Mouse (Mus musculus) neural tube, embryonic 12.5 days (tissue): ENCODE measurements at regions not wholly inside any gene's neighbourhood (a gene's known extent, or its start where the extent isn't known, plus 50 kb on each side); places are given as distances from the start of the nearest gene placed in this dataset.
A peak's percentile ranks its signal among the peaks of the same experiment; 100 is the strongest.

Experiments used
- ATAC-seq: fragments of 200-750 bp; cut with Nextera tagmentation; 2 replicates; pipeline ENCODE4 v1.8.0; 2017; ENCODE audit warnings: low read depth, mild to moderate bottlenecking, moderate TSS enrichment, moderate library complexity; ENCODE audit not compliant: low FRiP score
- H3K27ac ChIP-seq: fragments of 300-500 bp; sonication (generic); 2 replicates; pipeline ENCODE4 v1.5.1; 2016
- H3K27me3 ChIP-seq: fragments of 300-500 bp; sonication (generic); replicated peaks from 2 replicates; pipeline ENCODE4 v1.6.1; 2016; ENCODE audit warnings: mild to moderate bottlenecking
- H3K36me3 ChIP-seq: fragments of 300-500 bp; sonication (generic); 2 replicates; pipeline ENCODE4 v1.6.1; 2016; ENCODE audit warnings: mild to moderate bottlenecking
- H3K4me1 ChIP-seq: fragments of 300-500 bp; sonication (generic); 2 replicates; pipeline ENCODE4 v1.6.1; 2016
- H3K4me2 ChIP-seq: fragments of 300-500 bp; sonication (generic); replicated peaks from 2 replicates; pipeline ENCODE4 v1.6.1; 2016; ENCODE audit warnings: mild to moderate bottlenecking
- H3K4me3 ChIP-seq: fragments of 300-500 bp; sonication (generic); 2 replicates; pipeline ENCODE4 v1.5.1; 2016
- H3K9ac ChIP-seq: fragments of 300-500 bp; sonication (generic); 2 replicates; pipeline ENCODE4 v1.6.1; 2016; ENCODE audit warnings: mild to moderate bottlenecking
- H3K9me3 ChIP-seq: fragments of 300-500 bp; sonication (generic); 2 replicates; pipeline ENCODE4 v1.6.1; 2016; ENCODE audit warnings: mild to moderate bottlenecking
- WGBS: fragments of 180-500 bp; shearing (Covaris S2); methylation state at CpG from one replicate; pipeline ENCODE4 v1.1.7; 2016; 5-methylcytosine and 5-hydroxymethylcytosine counted together

DNA sequence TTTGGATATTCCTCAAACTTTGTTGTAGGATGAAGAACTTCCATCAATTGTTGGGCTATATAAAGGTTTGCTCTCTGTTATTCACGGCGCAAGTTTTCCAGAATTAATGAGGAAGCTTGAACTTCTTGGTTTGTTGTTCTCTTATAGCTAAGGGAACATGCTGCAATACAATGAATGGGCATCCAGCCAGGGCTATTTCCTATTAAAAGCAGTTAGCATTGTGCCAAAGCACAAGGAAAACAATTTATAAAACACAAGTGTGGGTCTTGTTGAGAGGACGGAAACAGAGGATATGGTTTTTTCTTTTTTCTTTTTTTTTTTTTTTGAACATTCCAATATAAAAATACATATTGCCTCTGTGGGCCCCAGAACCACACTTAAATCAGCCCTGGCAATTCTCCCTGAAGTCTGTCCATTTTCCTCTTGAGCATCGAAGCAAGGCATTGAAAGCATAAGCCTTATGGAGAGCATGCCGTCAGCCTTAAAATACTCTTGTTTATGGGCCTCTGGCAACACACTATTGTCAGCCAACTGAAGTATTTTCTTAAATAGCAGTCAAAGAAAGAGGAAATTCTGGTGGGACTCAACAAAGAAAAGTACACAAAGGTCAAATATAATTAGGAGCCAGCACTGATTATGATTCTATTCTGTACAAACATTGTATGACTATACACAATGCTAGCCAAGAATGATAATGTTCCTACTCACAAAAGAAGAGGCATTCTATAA, 158.6 kb downstream of the Fam198b start:
- Histone ChIP-seq H3K9ac (no peak overlapping the region), H3K4me2 (no peak overlapping the region), H3K4me1 (no peaks in the 10 kb centered on the region), H3K36me3 (no peaks in the 10 kb centered on the region), H3K4me3 (no peak overlapping the region), H3K27ac (no peak overlapping the region), H3K27me3 (no peaks in the 10 kb centered on the region), H3K9me3 (no peaks in the 10 kb centered on the region)
- WGBS: 89% methylated on average over 5 of the region's 5 CpGs
- ATAC-seq: no peak

DNA sequence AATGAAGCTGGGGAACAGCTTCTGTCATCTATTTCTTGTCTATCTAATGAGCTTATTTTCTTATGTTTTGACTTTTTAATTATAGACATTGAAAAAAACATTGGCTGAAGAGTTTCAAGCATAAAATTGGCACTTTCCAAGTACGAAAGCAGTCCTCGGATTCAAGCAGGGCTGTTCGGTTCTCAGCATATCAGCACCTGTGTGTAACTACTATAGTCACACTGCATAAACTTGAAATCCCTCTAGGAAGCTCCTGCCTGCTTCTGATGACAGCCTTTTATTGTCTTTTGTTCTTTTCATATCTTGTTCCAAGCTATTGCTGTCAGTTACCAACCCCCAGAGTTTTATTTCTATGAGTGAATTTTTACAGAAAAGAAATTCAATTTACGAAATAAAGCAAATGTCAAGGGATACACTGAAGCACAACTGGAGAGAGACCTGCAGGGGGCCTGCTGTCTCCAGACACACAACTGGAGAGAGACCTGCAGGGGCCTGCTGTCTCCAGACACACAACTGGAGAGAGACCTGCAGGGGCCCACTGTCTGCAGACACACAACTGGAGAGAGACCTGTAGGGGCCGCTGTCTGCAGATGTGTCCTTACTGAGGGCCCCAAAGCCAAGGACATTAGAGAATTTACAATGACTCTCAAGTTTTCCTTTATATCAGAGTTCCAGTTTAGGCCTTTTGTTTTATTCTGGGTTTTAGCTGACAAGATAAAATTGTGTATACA, 165.3 kb downstream of the Fam198b start:
- H3K27ac ChIP-seq: no peak overlapping the region
- H3K27me3 ChIP-seq: no peaks in the 10 kb centered on the region
- H3K9me3 ChIP-seq: no peaks in the 10 kb centered on the region
- no peak for ATAC-seq
- no peaks in the 10 kb centered on the region for H3K36me3 ChIP-seq
- H3K4me1 ChIP-seq: no peaks in the 10 kb centered on the region
- H3K9ac ChIP-seq: no peak overlapping the region
- 83% methylated on average over 5 of the region's 5 CpGs for WGBS
- no peak overlapping the region for H3K4me3 ChIP-seq
- no peak overlapping the region for H3K4me2 ChIP-seq

DNA sequence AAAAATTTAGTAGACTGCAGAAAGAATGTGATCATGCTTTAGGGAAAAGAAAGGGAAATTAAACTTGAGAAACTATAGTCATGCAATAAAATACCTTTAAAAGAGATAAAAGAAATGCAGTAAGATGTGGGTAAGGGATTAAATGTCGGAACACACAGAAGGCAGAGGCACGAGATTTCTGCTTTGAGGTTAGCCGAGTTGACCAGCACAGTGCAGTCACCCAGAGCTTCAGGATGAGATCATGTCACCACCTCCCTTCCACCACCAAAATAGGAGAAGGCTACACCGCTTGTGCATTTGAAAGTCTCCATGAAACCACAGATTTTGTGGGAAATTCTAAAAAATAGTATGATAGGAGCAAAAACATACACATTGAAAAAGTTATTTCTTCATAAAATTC, 166.6 kb downstream of the Fam198b start:
- WGBS: 90% methylated on average over 4 of the region's 4 CpGs
- H3K27me3 ChIP-seq: no peaks in the 10 kb centered on the region

DNA sequence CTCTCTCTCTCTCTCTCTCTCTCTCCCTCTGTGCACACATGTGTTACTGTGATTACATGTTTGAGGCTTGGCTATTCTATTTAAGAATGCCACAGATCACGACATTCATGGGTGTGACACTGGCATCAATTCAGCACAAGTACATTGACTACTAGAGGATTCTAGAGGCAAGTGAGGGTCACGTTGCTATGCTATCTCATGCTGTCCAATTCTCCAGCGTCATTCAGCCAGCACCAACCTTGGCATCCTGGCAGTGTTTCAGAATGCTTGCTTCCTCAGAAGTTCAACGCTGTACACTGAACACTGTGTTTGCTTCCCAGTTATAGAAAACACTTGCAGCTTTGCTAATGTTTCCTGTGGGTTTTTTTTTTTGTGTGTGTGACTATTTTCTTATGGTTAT, 167.6 kb downstream of the Fam198b start:
- no peak overlapping the region for H3K4me3 ChIP-seq
- H3K9me3 ChIP-seq: no peaks in the 10 kb centered on the region
- ATAC-seq: no peak
- no peak overlapping the region for H3K4me2 ChIP-seq
- H3K27me3 ChIP-seq: no peaks in the 10 kb centered on the region
- no peak overlapping the region for H3K27ac ChIP-seq
- WGBS: 82% methylated on average over 4 of the region's 4 CpGs
- no peaks in the 10 kb centered on the region for H3K4me1 ChIP-seq
- no peak overlapping the region for H3K9ac ChIP-seq
- no peaks in the 10 kb centered on the region for H3K36me3 ChIP-seq

More for the DNA sequence above, 166.6 kb downstream of the Fam198b start:
- Histone ChIP-seq H3K36me3 (no peaks in the 10 kb centered on the region), H3K9me3 (no peaks in the 10 kb centered on the region), H3K27ac (no peak overlapping the region), H3K9ac (no peak overlapping the region), H3K4me1 (no peaks in the 10 kb centered on the region), H3K4me2 (no peak overlapping the region), H3K4me3 (no peak overlapping the region)
- ATAC-seq: no peak

DNA sequence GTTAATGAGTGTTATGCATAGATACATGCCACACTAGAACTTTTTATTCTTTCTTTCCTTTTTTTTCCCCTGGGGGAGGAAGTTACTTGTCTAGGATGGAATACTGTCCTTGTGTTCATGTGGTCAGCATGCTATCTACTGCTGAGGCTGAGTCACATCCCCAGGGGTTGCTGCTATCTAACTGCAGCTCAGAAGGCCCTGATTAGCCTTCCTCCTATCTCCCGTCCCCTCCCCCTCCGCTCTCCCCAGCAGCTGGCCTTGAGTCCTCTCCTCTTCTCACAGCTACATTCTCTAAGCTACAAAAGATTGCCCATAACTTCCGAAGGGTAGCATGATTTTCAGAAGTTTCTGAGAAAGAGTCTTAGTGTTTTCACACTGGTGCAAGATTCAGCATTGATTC, 168.5 kb downstream of the Fam198b start:
- 63% methylated on average over 3 of the region's 3 CpGs for WGBS
- H3K9ac ChIP-seq: no peak overlapping the region
- no peaks in the 10 kb centered on the region for H3K36me3 ChIP-seq
- no peaks in the 10 kb centered on the region for H3K9me3 ChIP-seq
- H3K4me3 ChIP-seq: no peak overlapping the region
- no peak for ATAC-seq
- no peak overlapping the region for H3K4me2 ChIP-seq
- no peaks in the 10 kb centered on the region for H3K27me3 ChIP-seq
- no peak overlapping the region for H3K27ac ChIP-seq
- no peaks in the 10 kb centered on the region for H3K4me1 ChIP-seq

DNA sequence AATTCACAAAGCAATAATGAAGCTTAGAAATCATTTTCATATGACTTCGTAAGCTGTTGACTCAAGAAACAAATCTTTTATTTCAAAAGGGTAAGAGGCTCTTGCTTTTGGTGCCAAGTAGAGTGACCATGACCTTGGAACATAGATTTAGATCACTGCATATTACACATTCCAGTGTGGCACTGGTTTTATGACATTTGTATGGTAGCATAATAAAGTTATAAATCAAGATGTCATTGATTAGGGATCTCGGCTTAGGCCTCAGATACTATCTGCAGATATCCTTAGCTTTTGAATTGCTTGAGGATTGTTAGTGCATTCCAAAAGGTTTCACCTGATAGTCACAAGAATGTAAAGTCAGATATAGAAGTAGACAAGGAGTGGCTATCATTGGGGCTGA, 169.1 kb downstream of the Fam198b start:
- Histone ChIP-seq H3K4me2 (no peak overlapping the region), H3K4me3 (no peak overlapping the region), H3K9me3 (no peaks in the 10 kb centered on the region), H3K4me1 (no peaks in the 10 kb centered on the region), H3K27me3 (no peaks in the 10 kb centered on the region), H3K36me3 (no peaks in the 10 kb centered on the region), H3K9ac (no peak overlapping the region), H3K27ac (no peak overlapping the region)
- no peak for ATAC-seq
- WGBS: 80% methylated on average over 2 of the region's 2 CpGs

DNA sequence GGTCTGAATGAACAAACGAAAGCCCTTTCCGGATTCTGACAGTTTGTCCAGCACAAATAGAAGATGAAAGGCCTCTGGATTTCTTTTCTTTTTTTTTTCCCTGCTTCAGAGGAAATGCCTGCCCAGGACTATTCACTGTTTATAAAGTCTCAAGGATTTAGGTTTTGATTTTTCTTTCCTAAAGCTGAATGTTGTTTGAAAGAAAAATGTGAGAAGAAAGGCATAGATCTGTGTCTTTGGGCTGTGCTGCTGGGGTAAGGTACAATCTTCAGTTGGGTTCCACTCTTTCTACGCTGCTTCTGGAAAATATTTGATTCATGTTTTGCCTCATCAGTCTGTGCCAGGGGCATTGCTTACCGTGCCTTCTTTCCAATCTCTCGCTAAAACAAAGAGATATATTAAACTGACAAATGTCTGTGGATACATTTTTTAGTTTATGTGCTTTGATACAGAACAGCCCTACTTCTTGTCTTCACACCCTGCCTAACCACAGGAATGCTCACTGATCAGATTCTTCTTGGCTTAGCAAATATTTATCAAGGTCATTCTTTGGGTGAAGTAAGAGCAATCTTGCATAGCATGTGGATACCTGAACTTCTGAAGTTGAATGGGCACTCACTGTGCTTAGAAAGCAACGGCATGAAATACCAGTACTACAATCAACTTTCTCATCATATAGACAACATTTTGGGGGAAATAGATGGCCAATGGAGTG, 172.5 kb downstream of the Fam198b start:
- no peak for ATAC-seq

DNA sequence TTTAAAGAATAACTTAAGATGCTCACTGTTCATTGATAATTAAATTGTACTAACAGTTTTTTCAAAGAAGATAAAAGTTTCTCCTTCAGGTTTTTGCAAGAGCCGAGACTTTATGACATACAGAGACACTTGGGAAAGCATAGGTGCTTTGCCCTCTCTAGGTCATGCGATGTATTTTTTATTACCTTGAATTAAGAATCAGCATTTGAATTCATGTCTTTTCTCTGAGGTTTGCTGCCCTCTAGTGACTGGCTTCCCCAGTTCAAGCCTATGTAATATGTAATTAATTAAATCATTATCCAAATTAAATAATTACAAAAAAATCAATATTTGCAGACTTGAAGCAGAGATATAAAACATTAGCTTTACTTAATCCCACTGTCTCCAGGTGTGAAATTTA, 174.4 kb downstream of the Fam198b start:
- H3K27me3 ChIP-seq: no peaks in the 10 kb centered on the region
- H3K4me3 ChIP-seq: no peak overlapping the region
- no peak overlapping the region for H3K27ac ChIP-seq
- no peaks in the 10 kb centered on the region for H3K4me1 ChIP-seq
- H3K9me3 ChIP-seq: no peaks in the 10 kb centered on the region
- 37% methylated on average over 2 of the region's 2 CpGs for WGBS
- no peak; the same call in 1 of the 2 replicates for ATAC-seq
- no peak overlapping the region for H3K4me2 ChIP-seq
- H3K9ac ChIP-seq: no peak overlapping the region
- H3K36me3 ChIP-seq: no peaks in the 10 kb centered on the region

More for the DNA sequence above, 172.5 kb downstream of the Fam198b start:
- Histone ChIP-seq H3K9me3 (no peaks in the 10 kb centered on the region), H3K4me3 (no peak overlapping the region), H3K27ac (no peak overlapping the region), H3K9ac (no peak overlapping the region), H3K36me3 (no peaks in the 10 kb centered on the region), H3K4me2 (no peak overlapping the region), H3K4me1 (no peaks in the 10 kb centered on the region), H3K27me3 (no peaks in the 10 kb centered on the region)
- WGBS: 81% methylated on average over 6 of the region's 6 CpGs

DNA sequence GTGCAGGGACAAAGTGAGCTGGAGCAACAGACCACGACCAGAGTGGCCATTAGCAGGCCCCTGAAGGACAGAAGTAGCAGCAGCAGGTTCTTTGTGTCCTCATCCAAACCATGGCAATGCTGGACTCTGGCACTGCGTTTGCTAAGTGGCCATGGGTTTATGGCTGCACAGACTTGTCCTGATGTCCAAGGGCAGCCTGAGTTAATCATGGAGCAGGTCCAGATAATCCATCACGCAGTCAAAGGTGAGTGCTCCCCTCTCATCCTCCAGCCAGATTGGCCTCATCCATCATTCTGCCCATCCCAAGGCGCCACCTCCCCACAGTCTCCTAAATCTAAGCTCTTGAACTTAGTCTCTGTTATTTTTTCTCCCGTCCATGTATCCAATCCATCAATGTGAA, 186.4 kb downstream of the Fam198b start:
- Histone ChIP-seq H3K4me2 (no peak overlapping the region), H3K9me3 (no peaks in the 10 kb centered on the region), H3K27ac (no peak overlapping the region), H3K36me3 (no peaks in the 10 kb centered on the region), H3K27me3 (no peaks in the 10 kb centered on the region), H3K9ac (no peak overlapping the region), H3K4me1 (no peaks in the 10 kb centered on the region), H3K4me3 (no peak overlapping the region)
- no peak for ATAC-seq
- 67% methylated on average over 5 of the region's 5 CpGs for WGBS

DNA sequence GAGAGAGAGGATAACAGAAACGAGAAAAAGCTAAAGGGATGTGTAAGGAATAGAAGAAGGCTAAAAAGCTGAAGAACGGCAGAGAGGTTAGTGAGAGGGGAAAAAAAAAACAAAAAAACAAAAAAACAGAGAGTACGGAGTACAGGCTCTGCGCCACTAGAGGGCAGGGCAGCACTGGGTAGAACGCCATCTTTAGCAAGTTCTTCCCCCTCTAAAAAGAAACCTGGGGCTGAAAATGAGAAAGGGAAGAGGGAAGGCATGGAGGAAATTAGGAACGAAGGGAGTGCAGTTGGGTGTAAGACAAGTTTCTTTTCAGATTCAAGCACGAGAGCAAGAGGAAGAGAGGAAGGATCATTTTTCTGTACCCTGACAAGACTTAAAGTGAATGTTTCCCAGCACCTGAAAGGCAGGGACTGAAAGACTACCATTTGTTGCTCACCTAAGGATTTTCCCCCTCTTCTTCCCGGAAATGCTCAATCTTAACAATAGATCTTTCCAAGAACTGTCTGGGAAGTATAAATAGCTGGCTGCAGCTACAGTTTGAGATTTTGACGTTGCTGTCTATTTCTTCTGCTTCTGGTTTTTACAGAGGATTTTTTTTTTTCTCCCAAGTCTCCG, 195.6 kb downstream of the Fam198b start:
- H3K9me3 ChIP-seq: no peaks in the 10 kb centered on the region
- no peak overlapping the region for H3K4me3 ChIP-seq
- H3K9ac ChIP-seq: no peak overlapping the region
- peak overlapping the region; percentile 39 for H3K4me2 ChIP-seq
- H3K27me3 ChIP-seq: no peaks in the 10 kb centered on the region
- no peaks in the 10 kb centered on the region for H3K36me3 ChIP-seq
- WGBS: 20% methylated on average over 10 of the region's 10 CpGs
- no peak for ATAC-seq
- no peaks in the 10 kb centered on the region for H3K4me1 ChIP-seq
- H3K27ac ChIP-seq: no peak overlapping the region

DNA sequence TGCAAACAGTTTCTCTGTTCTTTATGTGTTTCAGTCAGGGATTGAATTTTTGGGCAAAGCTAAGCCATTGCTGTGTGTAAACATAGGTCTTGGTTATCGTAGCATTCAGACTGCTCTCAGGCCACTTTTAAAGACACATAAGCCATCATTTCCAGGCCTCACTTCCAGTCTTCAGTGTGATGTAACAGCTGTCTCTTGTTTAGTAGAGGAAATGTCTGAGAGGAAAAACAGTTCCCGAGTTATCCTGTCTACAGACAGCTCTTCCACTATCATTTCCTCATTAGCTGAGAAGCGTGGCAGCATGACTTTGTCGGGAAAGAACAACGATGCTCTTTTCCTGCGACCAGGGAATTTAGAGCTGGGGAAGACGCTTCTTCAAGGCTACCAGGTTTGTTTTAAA, 196.9 kb downstream of the Fam198b start:
- ATAC-seq: no peak
- H3K27me3 ChIP-seq: no peaks in the 10 kb centered on the region
- WGBS: 73% methylated on average over 7 of the region's 7 CpGs

More for the DNA sequence above, 196.9 kb downstream of the Fam198b start:
- H3K9ac ChIP-seq: no peak overlapping the region
- no peaks in the 10 kb centered on the region for H3K9me3 ChIP-seq
- no peak overlapping the region for H3K27ac ChIP-seq
- no peaks in the 10 kb centered on the region for H3K4me1 ChIP-seq
- no peak overlapping the region for H3K4me3 ChIP-seq
- H3K4me2 ChIP-seq: no peak overlapping the region
- H3K36me3 ChIP-seq: no peaks in the 10 kb centered on the region
